Mouse (Mus musculus): ENCODE measurements around the gene Itgad. TPM values are rescaled to one million over a fixed set of nuclear protein-coding genes. Genes with fewer than 3 reads are reported as not detected.
A peak's percentile ranks its signal among the peaks of the same experiment; 100 is the strongest.

The Itgad gene
- polyA plus RNA-seq, 1 experiment from 2014 or later = not detected

GRCm38 (mm10) chr7:128265411-128265810 lies 111.2 kb downstream of the Itgad start, which contains the start of gene Slc5a2:
TSS of gene Slc5a2 (plus strand) at chr7:128265657.
- H3K9me3 ChIP-seq (ENCODE audit: control insufficient read depth) = no peaks in the 10 kb centered on the region
- ATAC-seq = no peak
- no peaks in the 10 kb centered on the region for H3K36me3 ChIP-seq (ENCODE audit: control insufficient read depth, insufficient read depth)
- no peaks in the 10 kb centered on the region for H3K4me1 ChIP-seq (replicated peaks; ENCODE audit: control insufficient read depth, insufficient read depth, low read length)
- no peak within 1 kb of the TSS for H3K4me3 ChIP-seq (ENCODE audit: low read depth, low read length)
- H3K27ac ChIP-seq (ENCODE audit: low read depth, low read length) = no peak within 1 kb of the TSS
- 81% methylated on average over 6 of the region's 6 CpGs for WGBS
- TF ChIP-seq CTCF (IDR thresholded peaks at IDR 0.05; ENCODE audit: low read depth) = no peak
- no peak within 1 kb of the TSS for H3K4me2 ChIP-seq (replicated peaks; ENCODE audit: low read depth)
- no peak within 1 kb of the TSS for H3K9ac ChIP-seq (ENCODE audit: low read depth, low read length)
- H3K27me3 ChIP-seq (replicated peaks; ENCODE audit: control insufficient read depth, insufficient read depth, low read length) = no peaks in the 10 kb centered on the region

DNA sequence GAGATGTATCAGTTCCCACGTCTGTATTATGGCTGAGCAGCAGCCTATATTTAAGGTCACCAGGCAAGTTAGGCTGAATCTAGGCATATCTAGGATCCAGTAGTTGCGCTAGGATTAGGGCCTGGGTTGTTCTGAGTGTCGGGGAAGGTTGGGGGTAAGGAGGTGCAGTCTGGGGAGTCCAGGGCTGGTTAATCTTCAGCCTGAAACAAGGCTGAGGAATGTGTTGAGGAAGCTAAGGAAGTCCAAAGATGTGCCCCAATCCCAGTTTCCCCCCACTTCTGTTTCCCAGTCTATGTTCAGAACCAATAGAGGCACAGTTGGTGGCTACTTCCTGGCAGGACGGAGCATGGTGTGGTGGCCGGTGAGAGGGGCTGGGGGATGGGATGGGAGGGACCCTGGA lies 111.9 kb downstream of the Itgad start:
- 69% methylated on average over 5 of the region's 5 CpGs for WGBS
- Histone ChIP-seq H3K4me2 (replicated peaks; ENCODE audit: low read depth) (no peak overlapping the region), H3K27ac (ENCODE audit: low read depth, low read length) (no peak overlapping the region), H3K9ac (ENCODE audit: low read depth, low read length) (no peak overlapping the region), H3K4me1 (replicated peaks; ENCODE audit: control insufficient read depth, insufficient read depth, low read length) (no peaks in the 10 kb centered on the region), H3K27me3 (replicated peaks; ENCODE audit: control insufficient read depth, insufficient read depth, low read length) (no peaks in the 10 kb centered on the region), H3K36me3 (ENCODE audit: control insufficient read depth, insufficient read depth) (peaks cover 3% of the 10 kb centered on the region; the same call in 1 of the 2 replicates), H3K4me3 (ENCODE audit: low read depth, low read length) (no peak overlapping the region), H3K9me3 (ENCODE audit: control insufficient read depth) (no peaks in the 10 kb centered on the region)
- ATAC-seq = no peak
- TF ChIP-seq CTCF (IDR thresholded peaks at IDR 0.05; ENCODE audit: low read depth) = no peak

GRCm38 (mm10) chr7:128267391-128267790 lies 113.2 kb downstream of the Itgad start:
- H3K4me2 ChIP-seq (replicated peaks; ENCODE audit: low read depth) = no peak overlapping the region

GRCm38 (mm10) chr7:128267813-128268212 lies 113.6 kb downstream of the Itgad start:
- no peak overlapping the region for H3K4me3 ChIP-seq (ENCODE audit: low read depth, low read length)
- 76% methylated on average over 7 of the region's 7 CpGs for WGBS
- no peak for ATAC-seq
- no peaks in the 10 kb centered on the region for H3K27me3 ChIP-seq (replicated peaks; ENCODE audit: control insufficient read depth, insufficient read depth, low read length)
- no peak for TF ChIP-seq CTCF (IDR thresholded peaks at IDR 0.05; ENCODE audit: low read depth)
- H3K27ac ChIP-seq (ENCODE audit: low read depth, low read length) = no peak overlapping the region
- H3K4me2 ChIP-seq (replicated peaks; ENCODE audit: low read depth) = no peak overlapping the region
- no peaks in the 10 kb centered on the region for H3K4me1 ChIP-seq (replicated peaks; ENCODE audit: control insufficient read depth, insufficient read depth, low read length)
- peaks cover 17% of the 10 kb centered on the region for H3K36me3 ChIP-seq (ENCODE audit: control insufficient read depth, insufficient read depth)
- H3K9me3 ChIP-seq (ENCODE audit: control insufficient read depth) = no peaks in the 10 kb centered on the region
- H3K9ac ChIP-seq (ENCODE audit: low read depth, low read length) = no peak overlapping the region

More at GRCm38 (mm10) chr7:128267391-128267790, 113.2 kb downstream of the Itgad start:
- Histone ChIP-seq H3K27me3 (replicated peaks; ENCODE audit: control insufficient read depth, insufficient read depth, low read length) (no peaks in the 10 kb centered on the region), H3K4me1 (replicated peaks; ENCODE audit: control insufficient read depth, insufficient read depth, low read length) (no peaks in the 10 kb centered on the region), H3K27ac (ENCODE audit: low read depth, low read length) (no peak overlapping the region), H3K9me3 (ENCODE audit: control insufficient read depth) (no peaks in the 10 kb centered on the region), H3K4me3 (ENCODE audit: low read depth, low read length) (no peak overlapping the region), H3K9ac (ENCODE audit: low read depth, low read length) (no peak overlapping the region), H3K36me3 (ENCODE audit: control insufficient read depth, insufficient read depth) (peaks cover 14% of the 10 kb centered on the region)
- 63% methylated on average over 13 of the region's 13 CpGs for WGBS
- no peak for TF ChIP-seq CTCF (IDR thresholded peaks at IDR 0.05; ENCODE audit: low read depth)
- no peak for ATAC-seq

GRCm38 (mm10) chr7:128270431-128270850 lies 116.3 kb downstream of the Itgad start:
- no peak for TF ChIP-seq CTCF (IDR thresholded peaks at IDR 0.05; ENCODE audit: low read depth)
- 31% methylated on average over 13 of the region's 13 CpGs for WGBS
- Histone ChIP-seq H3K27me3 (replicated peaks; ENCODE audit: control insufficient read depth, insufficient read depth, low read length) (no peaks in the 10 kb centered on the region), H3K4me2 (replicated peaks; ENCODE audit: low read depth) (peak overlapping the region; percentile 27), H3K36me3 (ENCODE audit: control insufficient read depth, insufficient read depth) (peaks cover 40% of the 10 kb centered on the region), H3K4me3 (ENCODE audit: low read depth, low read length) (no peak overlapping the region), H3K9ac (ENCODE audit: low read depth, low read length) (no peak overlapping the region), H3K4me1 (replicated peaks; ENCODE audit: control insufficient read depth, insufficient read depth, low read length) (no peaks in the 10 kb centered on the region), H3K9me3 (ENCODE audit: control insufficient read depth) (no peaks in the 10 kb centered on the region), H3K27ac (ENCODE audit: low read depth, low read length) (no peak overlapping the region)
- peak; percentile 69 for ATAC-seq

GRCm38 (mm10) chr7:128271496-128271895 lies 117.3 kb downstream of the Itgad start:
- H3K27ac ChIP-seq (ENCODE audit: low read depth, low read length) = no peak overlapping the region
- no peak for TF ChIP-seq CTCF (IDR thresholded peaks at IDR 0.05; ENCODE audit: low read depth)
- no peak overlapping the region for H3K4me2 ChIP-seq (replicated peaks; ENCODE audit: low read depth)
- H3K9me3 ChIP-seq (ENCODE audit: control insufficient read depth) = no peaks in the 10 kb centered on the region
- no peaks in the 10 kb centered on the region for H3K4me1 ChIP-seq (replicated peaks; ENCODE audit: control insufficient read depth, insufficient read depth, low read length)
- no peaks in the 10 kb centered on the region for H3K27me3 ChIP-seq (replicated peaks; ENCODE audit: control insufficient read depth, insufficient read depth, low read length)
- no peak for ATAC-seq
- H3K4me3 ChIP-seq (ENCODE audit: low read depth, low read length) = no peak overlapping the region
- peaks cover 50% of the 10 kb centered on the region for H3K36me3 ChIP-seq (ENCODE audit: control insufficient read depth, insufficient read depth)
- WGBS = 92% methylated on average over 9 of the region's 9 CpGs
- no peak overlapping the region for H3K9ac ChIP-seq (ENCODE audit: low read depth, low read length)

Other genes starting within 250 kb of the Itgad start
- 17.4 and 18.0 TPM in 2 replicates for gene Kat8, start 241.9 kb upstream of the Itgad start, polyA plus RNA-seq (2015; fragmentation: Nextera tagmentation; extraction: Ambion mirVana)
- 63.0 and 64.4 TPM in 2 replicates for gene Prss8, start 224.3 kb upstream of the Itgad start, polyA plus RNA-seq (2015; fragmentation: Nextera tagmentation; extraction: Ambion mirVana)
- 6.3 and 6.6 TPM in 2 replicates for gene Prss36, start 207.7 kb upstream of the Itgad start, polyA plus RNA-seq (2015; fragmentation: Nextera tagmentation; extraction: Ambion mirVana)
- gene Fus, start 186.9 kb upstream of the Itgad start, polyA plus RNA-seq (2015; fragmentation: Nextera tagmentation; extraction: Ambion mirVana) = 120 and 132 TPM in 2 replicates
- 537 and 545 TPM in 2 replicates for gene Pycard, start 160.5 kb upstream of the Itgad start, polyA plus RNA-seq (2015; fragmentation: Nextera tagmentation; extraction: Ambion mirVana)
- gene Trim72, start 150.4 kb upstream of the Itgad start, polyA plus RNA-seq (2015; fragmentation: Nextera tagmentation; extraction: Ambion mirVana) = 0.29 and 0.47 TPM in 2 replicates
- 0.70 and 0.88 TPM in 2 replicates for gene Itgam, start 91.7 kb upstream of the Itgad start, polyA plus RNA-seq (2015; fragmentation: Nextera tagmentation; extraction: Ambion mirVana)
- gene Gm49368, start 91.7 kb upstream of the Itgad start, polyA plus RNA-seq (2015; fragmentation: Nextera tagmentation; extraction: Ambion mirVana) = not detected in 2 replicates
- 1.6 TPM in 2 replicates for gene Itgax, start 24.8 kb upstream of the Itgad start, polyA plus RNA-seq (2015; fragmentation: Nextera tagmentation; extraction: Ambion mirVana)
- 0.24 and 0.90 TPM in 2 replicates for gene Cox6a2, start 52.0 kb downstream of the Itgad start, polyA plus RNA-seq (2015; fragmentation: Nextera tagmentation; extraction: Ambion mirVana)
- gene Armc5, start 83.0 kb downstream of the Itgad start, polyA plus RNA-seq (2015; fragmentation: Nextera tagmentation; extraction: Ambion mirVana) = 12.1 and 14.0 TPM in 2 replicates
- gene 9130023H24Rik, start 83.7 kb downstream of the Itgad start, polyA plus RNA-seq (2015; fragmentation: Nextera tagmentation; extraction: Ambion mirVana) = 3.6 and 4.2 TPM in 2 replicates
- gene Tgfb1i1, start 92.4 kb downstream of the Itgad start, polyA plus RNA-seq (2015; fragmentation: Nextera tagmentation; extraction: Ambion mirVana) = 111 and 113 TPM in 2 replicates
- gene Slc5a2, start 111.3 kb downstream of the Itgad start, polyA plus RNA-seq (2015; fragmentation: Nextera tagmentation; extraction: Ambion mirVana) = not detected in 2 replicates
- gene BC017158, start 143.8 kb downstream of the Itgad start, polyA plus RNA-seq (2015; fragmentation: Nextera tagmentation; extraction: Ambion mirVana) = 32.6 and 34.7 TPM in 2 replicates

Measured in intestine, postnatal 0 days (tissue).